Mouse (Mus musculus) E14TG2a.4 (cell line): Measurements from ENCODE around the gene Abcc3.

Source experiments
- H3K27me3 ChIP-seq: 2 replicates; pipeline ENCODE4 v1.6.1; 2014; ENCODE audit warnings: low read length, control low read depth; ENCODE audit not compliant: insufficient read depth
- H3K36me3 ChIP-seq: 2 replicates; pipeline ENCODE4 v1.6.1; 2014; ENCODE audit warnings: low read length, control low read depth; ENCODE audit not compliant: insufficient read depth
- H3K4me1 ChIP-seq: replicated peaks from 2 replicates; pipeline ENCODE4 v1.6.1; 2014; ENCODE audit warnings: low read depth, low read length, control low read depth
- H3K4me3 ChIP-seq: replicated peaks from 2 replicates; pipeline ENCODE4 v1.5.1; 2014; ENCODE audit warnings: mild to moderate bottlenecking, low read length
- H3K9me3 ChIP-seq: 2 replicates; pipeline ENCODE4 v1.6.1; 2014; ENCODE audit warnings: low read length, control low read depth
- CTCF ChIP-seq: conservative IDR thresholded peaks from 2 replicates; pipeline ENCODE4 v1.5.1; 2014; ENCODE audit warnings: low read length
- NANOG ChIP-seq: IDR thresholded peaks from 2 replicates; pipeline ENCODE4 v1.6.1; 2014; ENCODE audit warnings: borderline replicate concordance, low read length, mixed read lengths
- POU5F1 ChIP-seq: IDR thresholded peaks from 2 replicates; pipeline ENCODE4 v1.6.1; 2014; ENCODE audit warnings: low read length, borderline replicate concordance

Abcc3 gene

GRCm38 (mm10) chr11:94359168-94359567 lies 33.6 kb downstream of the Abcc3 start:
- H3K4me1 ChIP-seq: peaks cover 8% of the 10 kb centered on the region
- H3K27me3 ChIP-seq: peaks cover 39% of the 10 kb centered on the region
- H3K4me3 ChIP-seq: 0 out of 2 replicates have a peak overlapping the region, but pooled peaks have one; percentile 37
- TF ChIP-seq NANOG (no peak), CTCF (no peak), POU5F1 (no peak)
- H3K36me3 ChIP-seq: no peaks in the 10 kb centered on the region
- H3K9me3 ChIP-seq: peaks cover 4% of the 10 kb centered on the region; the same call in 1 of the 2 replicates

- H3K9me3 ChIP-seq: peaks cover 4% of the 10 kb centered on the region; the same call in 1 of the 2 replicates
- H3K4me3 ChIP-seq: no peak overlapping the region
- H3K27me3 ChIP-seq: peaks cover 46% of the 10 kb centered on the region
- no peaks in the 10 kb centered on the region for H3K36me3 ChIP-seq
- TF ChIP-seq NANOG: no peak
- TF ChIP-seq POU5F1: no peak
- peaks cover 20% of the 10 kb centered on the region for H3K4me1 ChIP-seq
These were observed 37.1 kb downstream of the Abcc3 start for GRCm38 (mm10) chr11:94355521-94356217.

GRCm38 (mm10) chr11:94351094-94351493 lies 41.7 kb downstream of the Abcc3 start:
- TF ChIP-seq CTCF (no peak), NANOG (no peak), POU5F1 (no peak)

GRCm38 (mm10) chr11:94350337-94350736 lies 42.5 kb downstream of the Abcc3 start:
- TF ChIP-seq NANOG (no peak), POU5F1 (no peak), CTCF (no peak)
- peaks cover 2% of the 10 kb centered on the region; the same call in 1 of the 2 replicates for H3K9me3 ChIP-seq
- H3K4me3 ChIP-seq: no peak overlapping the region
- H3K36me3 ChIP-seq: no peaks in the 10 kb centered on the region
- peaks cover 39% of the 10 kb centered on the region for H3K27me3 ChIP-seq
- H3K4me1 ChIP-seq: peaks cover 11% of the 10 kb centered on the region

More at GRCm38 (mm10) chr11:94351094-94351493, 41.7 kb downstream of the Abcc3 start:
- Histone ChIP-seq H3K9me3 (peaks cover 4% of the 10 kb centered on the region; the same call in 1 of the 2 replicates), H3K4me1 (peaks cover 11% of the 10 kb centered on the region), H3K4me3 (no peak overlapping the region), H3K36me3 (no peaks in the 10 kb centered on the region), H3K27me3 (peaks cover 36% of the 10 kb centered on the region)

- Histone ChIP-seq H3K4me1 (peaks cover 12% of the 10 kb centered on the region), H3K4me3 (no peak overlapping the region), H3K36me3 (no peaks in the 10 kb centered on the region), H3K9me3 (no peaks in the 10 kb centered on the region), H3K27me3 (peaks cover 41% of the 10 kb centered on the region)
- TF ChIP-seq POU5F1 (no peak), CTCF (no peak; the same call in 1 of the 2 replicates), NANOG (no peak)
These were observed 43.0 kb downstream of the Abcc3 start for GRCm38 (mm10) chr11:94349839-94350238.

- H3K27me3 ChIP-seq: peaks cover 20% of the 10 kb centered on the region
- no peak overlapping the region for H3K4me3 ChIP-seq
- peaks cover 27% of the 10 kb centered on the region for H3K4me1 ChIP-seq
- H3K36me3 ChIP-seq: no peaks in the 10 kb centered on the region
- H3K9me3 ChIP-seq: no peaks in the 10 kb centered on the region
- no peak for TF ChIP-seq NANOG
- TF ChIP-seq CTCF: no peak
- TF ChIP-seq POU5F1: no peak
These were observed 45.7 kb downstream of the Abcc3 start for GRCm38 (mm10) chr11:94347063-94347575.

- no peaks in the 10 kb centered on the region for H3K9me3 ChIP-seq
- H3K4me3 ChIP-seq: no peak overlapping the region
- peaks cover 16% of the 10 kb centered on the region for H3K27me3 ChIP-seq
- no peak for TF ChIP-seq CTCF
- TF ChIP-seq POU5F1: no peak
- TF ChIP-seq NANOG: no peak
- peaks cover 22% of the 10 kb centered on the region for H3K4me1 ChIP-seq
- H3K36me3 ChIP-seq: no peaks in the 10 kb centered on the region
These were observed 46.2 kb downstream of the Abcc3 start for GRCm38 (mm10) chr11:94346611-94347010.

GRCm38 (mm10) chr11:94345926-94346325 lies 46.9 kb downstream of the Abcc3 start:
- no peak overlapping the region for H3K4me3 ChIP-seq
- H3K9me3 ChIP-seq: no peaks in the 10 kb centered on the region
- H3K27me3 ChIP-seq: peaks cover 16% of the 10 kb centered on the region
- H3K4me1 ChIP-seq: peaks cover 21% of the 10 kb centered on the region
- H3K36me3 ChIP-seq: no peaks in the 10 kb centered on the region
- TF ChIP-seq POU5F1: no peak
- no peak for TF ChIP-seq CTCF
- no peak for TF ChIP-seq NANOG

- Histone ChIP-seq H3K4me3 (no peak overlapping the region), H3K27me3 (peaks cover 10% of the 10 kb centered on the region), H3K4me1 (peaks cover 21% of the 10 kb centered on the region), H3K36me3 (peaks cover 6% of the 10 kb centered on the region), H3K9me3 (no peaks in the 10 kb centered on the region)
- TF ChIP-seq NANOG (no peak), POU5F1 (no peak), CTCF (no peak)
These were observed 48.3 kb downstream of the Abcc3 start for GRCm38 (mm10) chr11:94344470-94344869.
